Mouse (Mus musculus): Measurements from ENCODE around the gene Hipk4. TPM values are rescaled to one million over a fixed set of nuclear protein-coding genes. Genes with fewer than 3 reads are reported as not detected.

The Hipk4 gene
- polyA plus RNA-seq, 1 experiment from 2014 or later: 0.82 TPM

- H3K4me3 ChIP-seq: no peak overlapping the region
- H3K9ac ChIP-seq: no peak overlapping the region
- WGBS: 79% methylated on average over 3 of the region's 3 CpGs
- H3K27me3 ChIP-seq: no peaks in the 10 kb centered on the region
- no peaks in the 10 kb centered on the region for H3K4me1 ChIP-seq (replicated peaks)
- H3K27ac ChIP-seq (replicated peaks): no peak overlapping the region
- no peak for ATAC-seq (ENCODE audit: low FRiP score, low read depth)
- no peak overlapping the region for H3K4me2 ChIP-seq
- H3K36me3 ChIP-seq: peaks cover 24% of the 10 kb centered on the region
- H3K9me3 ChIP-seq: no peaks in the 10 kb centered on the region
These were observed 7.9 kb downstream of the Hipk4 start for GRCm38 (mm10) chr7:27530937-27531336.

GRCm38 (mm10) chr7:27531707-27532106, 8.6 kb downstream of the Hipk4 start:
- ATAC-seq (ENCODE audit: low FRiP score, low read depth): no peak
- peaks cover 32% of the 10 kb centered on the region for H3K36me3 ChIP-seq

GRCm38 (mm10) chr7:27532480-27533050, 9.5 kb downstream of the Hipk4 start:
- H3K4me1 ChIP-seq (replicated peaks): no peaks in the 10 kb centered on the region
- ATAC-seq (ENCODE audit: low FRiP score, low read depth): no peak
- 94% methylated on average over 9 of the region's 9 CpGs for WGBS
- no peak overlapping the region for H3K4me3 ChIP-seq
- no peaks in the 10 kb centered on the region for H3K9me3 ChIP-seq
- H3K27me3 ChIP-seq: no peaks in the 10 kb centered on the region
- H3K27ac ChIP-seq (replicated peaks): no peak overlapping the region
- no peak overlapping the region for H3K4me2 ChIP-seq
- H3K9ac ChIP-seq: no peak overlapping the region
- H3K36me3 ChIP-seq: peaks cover 40% of the 10 kb centered on the region

More at GRCm38 (mm10) chr7:27531707-27532106, 8.6 kb downstream of the Hipk4 start:
- H3K27ac ChIP-seq (replicated peaks): no peak overlapping the region
- 90% methylated on average over 10 of the region's 10 CpGs for WGBS
- H3K27me3 ChIP-seq: no peaks in the 10 kb centered on the region
- H3K4me2 ChIP-seq: no peak overlapping the region
- H3K4me1 ChIP-seq (replicated peaks): no peaks in the 10 kb centered on the region
- no peak overlapping the region for H3K4me3 ChIP-seq
- no peaks in the 10 kb centered on the region for H3K9me3 ChIP-seq
- H3K9ac ChIP-seq: no peak overlapping the region

GRCm38 (mm10) chr7:27535386-27535785, 12.3 kb downstream of the Hipk4 start:
- Histone ChIP-seq H3K4me2 (no peak overlapping the region), H3K27me3 (no peaks in the 10 kb centered on the region), H3K9ac (no peak overlapping the region), H3K4me3 (no peak overlapping the region), H3K27ac (replicated peaks) (no peak overlapping the region), H3K9me3 (no peaks in the 10 kb centered on the region), H3K36me3 (peaks cover 65% of the 10 kb centered on the region), H3K4me1 (replicated peaks) (no peaks in the 10 kb centered on the region)
- WGBS: 93% methylated on average over 2 of the region's 2 CpGs
- ATAC-seq (ENCODE audit: low FRiP score, low read depth): no peak

GRCm38 (mm10) chr7:27536618-27537017, 13.6 kb downstream of the Hipk4 start:
- peaks cover 71% of the 10 kb centered on the region for H3K36me3 ChIP-seq
- WGBS: 92% methylated on average over 6 of the region's 6 CpGs
- H3K9me3 ChIP-seq: no peaks in the 10 kb centered on the region
- no peak overlapping the region for H3K27ac ChIP-seq (replicated peaks)
- no peak overlapping the region for H3K4me2 ChIP-seq
- no peaks in the 10 kb centered on the region for H3K27me3 ChIP-seq
- no peak for ATAC-seq (ENCODE audit: low FRiP score, low read depth)
- H3K4me1 ChIP-seq (replicated peaks): peaks cover 9% of the 10 kb centered on the region
- no peak overlapping the region for H3K4me3 ChIP-seq
- no peak overlapping the region for H3K9ac ChIP-seq

GRCm38 (mm10) chr7:27537998-27538397, 14.9 kb downstream of the Hipk4 start:
- ATAC-seq (ENCODE audit: low FRiP score, low read depth): no peak
- Histone ChIP-seq H3K4me1 (replicated peaks) (peaks cover 20% of the 10 kb centered on the region), H3K27ac (replicated peaks) (no peak overlapping the region), H3K27me3 (no peaks in the 10 kb centered on the region), H3K9me3 (no peaks in the 10 kb centered on the region), H3K9ac (no peak overlapping the region), H3K36me3 (peaks cover 57% of the 10 kb centered on the region), H3K4me3 (no peak overlapping the region), H3K4me2 (no peak overlapping the region)
- 93% methylated on average over 8 of the region's 8 CpGs for WGBS

GRCm38 (mm10) chr7:27538797-27539196, 15.7 kb downstream of the Hipk4 start:
- Histone ChIP-seq H3K4me1 (replicated peaks) (peaks cover 21% of the 10 kb centered on the region), H3K9ac (no peak overlapping the region), H3K4me2 (no peak overlapping the region), H3K36me3 (peaks cover 50% of the 10 kb centered on the region), H3K4me3 (no peak overlapping the region), H3K27ac (replicated peaks) (no peak overlapping the region), H3K27me3 (no peaks in the 10 kb centered on the region), H3K9me3 (no peaks in the 10 kb centered on the region)
- WGBS: 90% methylated on average over 2 of the region's 2 CpGs
- no peak for ATAC-seq (ENCODE audit: low FRiP score, low read depth)

- 81% methylated on average over 2 of the region's 2 CpGs for WGBS
- Histone ChIP-seq H3K4me2 (no peak overlapping the region), H3K36me3 (peaks cover 50% of the 10 kb centered on the region), H3K9me3 (no peaks in the 10 kb centered on the region), H3K9ac (no peak overlapping the region), H3K27me3 (no peaks in the 10 kb centered on the region), H3K4me1 (replicated peaks) (peaks cover 21% of the 10 kb centered on the region), H3K27ac (replicated peaks) (no peak overlapping the region), H3K4me3 (no peak overlapping the region)
- ATAC-seq (ENCODE audit: low FRiP score, low read depth): no peak
These were observed 17.5 kb downstream of the Hipk4 start for GRCm38 (mm10) chr7:27540521-27540920.

- 85% methylated on average over 6 of the region's 6 CpGs for WGBS
- Histone ChIP-seq H3K4me3 (no peak overlapping the region), H3K9ac (no peak overlapping the region), H3K4me1 (replicated peaks) (peaks cover 21% of the 10 kb centered on the region), H3K9me3 (no peaks in the 10 kb centered on the region), H3K4me2 (peak overlapping the region; percentile 72; the same call in 1 of the 2 replicates), H3K36me3 (peaks cover 46% of the 10 kb centered on the region), H3K27ac (replicated peaks) (no peak overlapping the region), H3K27me3 (no peaks in the 10 kb centered on the region)
- ATAC-seq (ENCODE audit: low FRiP score, low read depth): no peak
These were observed 17.9 kb downstream of the Hipk4 start for GRCm38 (mm10) chr7:27540935-27541334.

- peaks cover 42% of the 10 kb centered on the region for H3K36me3 ChIP-seq
- no peaks in the 10 kb centered on the region for H3K27me3 ChIP-seq
- H3K4me1 ChIP-seq (replicated peaks): peaks cover 21% of the 10 kb centered on the region
- peak overlapping the region; percentile 72 for H3K4me2 ChIP-seq
- peak; percentile 60; the same call in 1 of the 2 replicates for ATAC-seq (ENCODE audit: low FRiP score, low read depth)
- peak overlapping the region; percentile 80; the same call in 1 of the 2 replicates for H3K9ac ChIP-seq
- H3K27ac ChIP-seq (replicated peaks): no peak overlapping the region
- WGBS: 59% methylated on average over 16 of the region's 16 CpGs
- H3K4me3 ChIP-seq: peak overlapping the region; percentile 75
- H3K9me3 ChIP-seq: no peaks in the 10 kb centered on the region
These were observed 18.4 kb downstream of the Hipk4 start for GRCm38 (mm10) chr7:27541431-27541830.

GRCm38 (mm10) chr7:27541922-27542321, 18.9 kb downstream of the Hipk4 start:
- ATAC-seq (ENCODE audit: low FRiP score, low read depth): no peak
- peak overlapping the region; percentile 75 for H3K4me3 ChIP-seq
- H3K9ac ChIP-seq: peak overlapping the region; percentile 80
- no peaks in the 10 kb centered on the region for H3K9me3 ChIP-seq
- H3K27ac ChIP-seq (replicated peaks): no peak overlapping the region
- 57% methylated on average over 5 of the region's 5 CpGs for WGBS
- no peaks in the 10 kb centered on the region for H3K27me3 ChIP-seq
- peaks cover 37% of the 10 kb centered on the region for H3K36me3 ChIP-seq
- peak overlapping the region; percentile 72 for H3K4me2 ChIP-seq
- H3K4me1 ChIP-seq (replicated peaks): peaks cover 21% of the 10 kb centered on the region

- peak overlapping the region; percentile 72 for H3K4me2 ChIP-seq
- H3K27me3 ChIP-seq: no peaks in the 10 kb centered on the region
- H3K27ac ChIP-seq (replicated peaks): peak overlapping the region; percentile 70
- WGBS: 2% methylated on average over 30 of the region's 30 CpGs
- peak overlapping the region; percentile 80 for H3K9ac ChIP-seq
- no peaks in the 10 kb centered on the region for H3K9me3 ChIP-seq
- H3K36me3 ChIP-seq: peaks cover 31% of the 10 kb centered on the region
- ATAC-seq (ENCODE audit: low FRiP score, low read depth): peak; percentile 95
- H3K4me3 ChIP-seq: peak overlapping the region; percentile 75
- H3K4me1 ChIP-seq (replicated peaks): peaks cover 21% of the 10 kb centered on the region
These were observed 19.4 kb downstream of the Hipk4 start for GRCm38 (mm10) chr7:27542392-27543033.

All from hindbrain, embryonic 15.5 days (tissue).